Mouse (Mus musculus) spleen, postnatal 36 days (tissue): Measurements from ENCODE around the gene Dbx2.

Experiments
- DNase-seq, 2 experiments: peaks; one replicate each; pipeline ENCODE4 v3.0.0; 2022; ENCODE audit warnings: low spot score in 2 of 2, mixed read lengths in 1 of 2

Gene Dbx2

GRCm38 (mm10) chr15:95655860-95656259 is at the start of gene Dbx2:
Gene Dbx2, minus strand, starts transcription at chr15:95655960.
- DNase-seq, result no peak

DNA sequence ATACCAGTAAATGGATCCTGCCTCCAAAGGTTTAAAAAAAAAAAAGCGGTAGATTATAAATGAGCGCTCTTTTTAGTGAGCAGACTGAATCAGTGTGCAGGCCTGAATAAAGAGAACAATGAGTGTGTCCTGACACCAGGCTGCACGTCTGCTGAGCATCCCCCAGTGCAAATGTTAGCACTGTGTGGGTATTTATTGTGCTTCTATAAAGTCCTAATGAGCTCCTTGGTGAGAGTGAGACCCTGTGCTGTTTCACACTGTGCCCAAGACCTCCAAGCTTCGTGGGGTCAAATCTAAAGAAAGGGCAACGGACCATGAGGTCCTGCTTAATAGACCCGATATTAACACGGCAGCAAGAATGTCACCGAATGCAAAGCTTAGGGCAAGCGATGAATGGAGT is 46.4 kb upstream of the Dbx2 start:
- DNase-seq, result no peak

GRCm38 (mm10) chr15:95701573-95701972 is 45.8 kb upstream of the Dbx2 start:
- DNase-seq, result no peak

GRCm38 (mm10) chr15:95699371-95699770 is 43.6 kb upstream of the Dbx2 start:
- DNase-seq, result no peak

GRCm38 (mm10) chr15:95693759-95694158 is 38.0 kb upstream of the Dbx2 start:
- DNase-seq, result no peak

- no peak for DNase-seq
Measured at GRCm38 (mm10) chr15:95691594-95691993, 35.8 kb upstream of the Dbx2 start.

- no peak for DNase-seq
Measured at GRCm38 (mm10) chr15:95691129-95691528, 35.4 kb upstream of the Dbx2 start.

GRCm38 (mm10) chr15:95682620-95683019 is 26.9 kb upstream of the Dbx2 start:
- no peak for DNase-seq

DNA sequence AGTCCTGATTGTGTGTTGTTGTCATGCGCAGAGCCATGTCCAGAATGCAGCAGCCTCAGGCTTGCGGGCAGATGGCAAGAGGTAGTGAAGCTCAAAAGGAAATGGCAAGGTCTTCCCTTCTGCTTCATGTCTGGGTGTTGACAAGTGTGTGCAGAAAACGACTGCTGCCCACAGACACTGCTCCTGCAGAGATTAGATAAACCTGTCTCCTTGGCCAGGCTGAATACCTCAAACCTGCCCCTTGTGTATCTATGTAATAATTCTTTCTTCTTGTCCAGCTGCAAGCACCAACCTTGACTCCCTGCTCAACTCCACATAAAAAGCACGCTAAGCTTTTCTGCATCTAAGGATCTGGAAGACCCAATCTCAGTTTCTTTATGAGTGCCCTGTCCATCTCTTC is 19.9 kb upstream of the Dbx2 start:
- DNase-seq, result no peak

- DNase-seq, result no peak
Measured at GRCm38 (mm10) chr15:95675176-95675575, 19.4 kb upstream of the Dbx2 start.

DNA sequence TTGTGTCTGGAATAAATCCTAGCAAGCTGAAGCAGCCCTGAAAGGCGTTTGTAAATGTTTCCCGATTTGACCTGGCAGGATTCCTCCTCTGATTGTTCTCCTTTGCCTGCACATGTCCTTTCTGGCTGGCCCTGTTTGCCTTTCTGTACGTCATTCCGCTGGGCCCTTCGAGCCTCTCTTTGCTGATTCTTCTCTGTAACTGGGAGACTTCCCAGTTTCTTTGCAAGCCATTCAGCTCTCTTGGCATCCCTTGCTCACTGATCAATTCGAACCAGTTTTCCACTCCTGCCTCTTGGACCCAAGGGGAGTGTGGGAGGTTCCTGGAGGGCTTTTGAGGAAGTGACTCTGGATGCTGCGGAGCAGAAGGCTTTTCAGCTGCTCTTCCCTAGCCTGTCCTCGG is 11.4 kb upstream of the Dbx2 start:
- no peak for DNase-seq

DNA sequence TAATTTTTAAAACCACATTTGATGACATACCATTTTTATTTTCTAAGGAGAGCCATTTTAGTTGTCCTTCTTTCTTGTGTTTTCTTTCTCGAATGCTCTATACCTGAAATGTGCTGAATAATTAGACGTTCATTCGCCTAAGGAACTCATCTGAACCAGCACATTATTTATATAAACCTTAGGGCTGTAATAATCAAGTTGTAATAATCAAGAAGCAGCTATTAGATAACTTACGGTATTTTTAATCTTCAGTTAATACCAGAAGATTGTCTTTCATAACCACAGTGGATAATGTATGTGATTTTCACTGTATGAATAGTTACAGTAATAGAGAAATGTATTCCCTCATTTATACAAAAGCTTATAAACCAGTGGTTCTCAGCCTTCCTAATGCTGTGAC is 9.2 kb upstream of the Dbx2 start:
- no peak for DNase-seq

- DNase-seq, result no peak
Measured at GRCm38 (mm10) chr15:95661718-95662117, 6.0 kb upstream of the Dbx2 start.

GRCm38 (mm10) chr15:95660368-95660767 is 4.6 kb upstream of the Dbx2 start:
- no peak for DNase-seq

- DNase-seq, result no peak
Measured at GRCm38 (mm10) chr15:95654211-95654897, 1.4 kb downstream of the Dbx2 start.

GRCm38 (mm10) chr15:95653812-95654210 is 1.9 kb downstream of the Dbx2 start:
- no peak for DNase-seq

GRCm38 (mm10) chr15:95652898-95653707 is 2.7 kb downstream of the Dbx2 start:
- DNase-seq, result no peak

GRCm38 (mm10) chr15:95651824-95652223 is 3.9 kb downstream of the Dbx2 start:
- DNase-seq, result no peak

DNA sequence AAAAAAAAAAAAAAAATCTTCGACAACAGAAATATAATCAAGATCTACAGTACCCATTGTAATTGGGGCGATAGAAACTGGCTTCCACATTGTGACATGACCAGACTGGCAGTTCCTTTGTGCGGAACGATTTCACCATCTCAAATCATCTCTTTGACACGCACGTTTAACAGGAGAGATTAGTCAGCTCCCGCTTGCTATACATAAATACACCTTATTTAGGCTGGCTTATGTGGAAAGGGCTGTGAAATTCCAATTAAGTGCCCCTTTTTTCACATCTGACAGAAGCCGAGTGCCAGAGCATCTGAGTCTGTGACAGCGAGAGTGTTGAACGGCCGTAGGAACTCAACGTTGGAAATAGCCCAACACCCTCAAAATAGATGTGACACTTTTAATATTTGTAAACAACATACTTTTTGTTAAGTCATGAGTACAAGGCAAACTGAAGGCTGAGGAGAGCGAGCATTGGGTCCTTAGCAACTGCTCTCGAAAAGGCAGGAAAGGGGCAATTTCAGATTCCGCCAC is 12.2 kb downstream of the Dbx2 start:
- DNase-seq, result no peak

DNA sequence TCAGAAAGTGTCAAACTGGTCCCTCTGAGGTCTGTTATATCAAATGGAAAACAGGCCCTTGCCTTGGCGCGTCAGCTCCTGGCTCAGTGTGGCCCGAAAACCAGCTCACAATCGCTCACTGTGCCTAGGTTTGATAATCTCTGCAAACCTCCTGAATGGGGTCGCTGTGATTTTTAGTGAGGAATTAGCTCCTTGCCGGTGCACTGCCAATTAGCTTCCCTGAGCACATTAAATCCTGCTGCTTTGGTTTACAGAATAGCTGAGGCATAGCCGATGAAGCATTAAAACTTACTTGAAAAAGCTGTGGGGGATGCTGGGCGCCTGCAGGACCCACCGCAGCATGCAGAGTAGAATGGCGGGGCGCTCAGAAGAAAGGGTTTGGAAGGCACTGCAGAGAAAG is 15.4 kb downstream of the Dbx2 start:
- no peak for DNase-seq

GRCm38 (mm10) chr15:95639829-95640134 is 16.0 kb downstream of the Dbx2 start:
- DNase-seq, result no peak

DNA sequence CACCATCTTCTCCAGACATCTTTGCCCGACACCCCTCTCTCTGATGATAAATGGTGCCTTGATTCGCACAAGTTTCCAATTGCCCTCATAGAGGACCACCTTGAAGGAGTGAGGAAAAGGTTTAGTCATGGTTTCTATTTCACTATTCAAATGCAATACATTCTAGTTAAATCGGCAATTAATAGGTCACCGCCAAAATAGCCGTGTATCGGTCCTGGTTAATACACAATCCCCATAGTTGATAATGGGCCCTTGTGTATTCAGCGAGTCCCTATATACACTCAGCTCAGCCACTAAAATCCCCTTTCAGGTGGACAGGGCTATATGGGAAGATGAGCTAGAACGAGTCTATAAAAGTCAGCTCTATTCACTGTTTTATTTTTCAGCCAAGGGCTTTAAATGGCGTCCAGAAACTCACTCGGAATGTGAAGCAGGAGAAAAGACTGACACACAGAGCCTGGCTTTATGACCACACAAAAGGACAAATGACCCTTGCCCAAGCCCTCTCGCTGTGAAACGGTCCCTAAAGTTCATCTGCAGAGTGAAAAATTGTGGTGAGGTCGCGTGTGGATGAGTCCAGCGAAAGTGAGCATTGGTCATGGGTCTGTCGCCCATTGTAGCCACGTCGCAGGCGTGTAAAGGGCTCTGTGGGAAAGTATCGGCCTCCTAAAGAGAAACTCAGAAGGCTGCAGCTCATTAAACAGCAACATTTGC is 16.5 kb downstream of the Dbx2 start:
- no peak for DNase-seq

DNA sequence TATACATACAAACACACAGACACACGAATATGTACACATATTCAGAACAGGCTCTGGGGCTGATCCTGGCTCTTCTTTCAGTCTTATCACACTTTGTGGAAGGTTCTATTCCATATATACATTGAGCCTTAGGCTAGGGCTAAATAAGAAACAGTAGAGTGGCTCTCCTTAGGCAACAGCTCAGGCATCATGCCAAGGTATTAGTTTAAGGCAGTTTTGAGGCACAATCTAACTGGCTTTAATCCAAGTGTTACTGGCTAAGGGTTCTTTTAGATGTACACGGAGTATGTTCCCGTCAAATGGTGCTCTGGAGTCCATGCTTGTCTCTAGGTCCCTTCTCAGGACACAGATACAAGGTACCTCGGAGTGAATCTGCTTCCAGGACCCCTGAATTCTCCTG is 31.4 kb downstream of the Dbx2 start:
- no peak for DNase-seq
